Mouse (Mus musculus) embryonic fibroblast, embryonic 13.5 days (primary cell): ENCODE measurements at regions not wholly inside any gene's neighbourhood (a gene's known extent, or its start where the extent isn't known, plus 50 kb on each side); places are given as distances from the start of the nearest gene placed in this dataset.

Experiments used
- CTCF ChIP-seq: IDR thresholded peaks from 2 replicates; pipeline ENCODE4 v1.5.1; 2011; ENCODE audit warnings: mild to moderate bottlenecking, control low read depth, low read length, moderate library complexity, borderline replicate concordance; ENCODE audit not compliant: insufficient read depth
- POLR2A ChIP-seq: IDR thresholded peaks from 2 replicates; pipeline ENCODE4 v1.6.1; 2011; ENCODE audit warnings: low read depth, mild to moderate bottlenecking, control low read depth, low read length, moderate library complexity

DNA sequence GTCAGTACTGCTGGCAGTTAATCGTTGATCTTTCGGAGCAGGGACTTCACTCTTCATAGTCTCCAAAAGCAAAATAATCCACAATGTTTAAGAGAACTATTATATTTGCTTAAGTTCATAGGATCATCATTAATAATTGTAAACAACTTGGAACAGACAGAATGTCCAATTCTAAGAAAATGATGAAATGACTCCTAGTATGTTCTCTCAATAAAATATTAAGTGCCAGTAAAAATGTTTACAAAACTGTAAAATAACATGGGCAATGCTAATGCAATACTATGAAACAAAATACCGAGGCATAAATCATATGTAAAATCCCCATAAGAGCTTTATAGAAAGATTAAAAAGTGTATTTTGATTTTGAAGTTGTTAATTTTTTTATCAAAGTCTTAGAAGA lies 1994.8 kb downstream of the 9330182O14Rik start:
- TF ChIP-seq CTCF, result no peak
- TF ChIP-seq POLR2A, result no peak
